In genomic region chr14:94941416-94941815, GRCm38 (mm10) we compare ENCODE assay signal across 19 mouse cellular contexts.
DNase-seq lines count a peak whose midpoint lies in the region; ATAC-seq and TF ChIP-seq lines count a peak whose summit lies in the region.
"Had no signal": no experiment of that assay in that cellular context is flagged by ENCODE, and none has a peak within 500 bp of the region (broad histone marks: within the 10 kb centered on the region; RNA-seq: fewer than 3 reads in every experiment).

No protein-coding gene starts in this region.

- peak; percentile 29 for DNase-seq in adrenal gland, postnatal 14 days
- DNase-seq in adrenal gland, postnatal 4 days (ENCODE audit: low spot score in 2 of 2), result no peak
- peak; percentile 4 to 7 for DNase-seq in frontal cortex, postnatal 36 days (ENCODE audit: low spot score in 2 of 2)
- DNase-seq in limb, embryonic 14.5 days (ENCODE audit: low spot score), result peak; percentile 33
- no peak for DNase-seq in limb, embryonic 10.5 days (ENCODE audit: low spot score)
- DNase-seq in right cerebral cortex, postnatal 10 days (ENCODE audit: low spot score in 2 of 2), result peak; percentile 27 to 43
- DNase-seq: heart, postnatal 14 days; kidney, adult 11 months; retina, postnatal 1 day; thymus, postnatal 4 days had no signal

- 64% methylated on average over 3 of the region's 3 CpGs for WGBS in limb, embryonic 14.5 days
- 92% methylated on average over 3 of the region's 3 CpGs for WGBS in limb, embryonic 10.5 days
- WGBS in forebrain, embryonic 13.5 days, result 77% methylated on average over 3 of the region's 3 CpGs

- H3K27me3 ChIP-seq in limb, embryonic 14.5 days (ENCODE audit: control insufficient read depth, insufficient read depth, low read length), result no peaks in the 10 kb centered on the region
- no peaks in the 10 kb centered on the region for H3K27me3 ChIP-seq in limb, embryonic 10.5 days (ENCODE audit: low read depth, poor library complexity, severe bottlenecking)
- H3K27me3 ChIP-seq in forebrain, embryonic 13.5 days, result no peaks in the 10 kb centered on the region
- H3K27me3 ChIP-seq: limb, embryonic 12.5 days had no signal

- H3K4me2 ChIP-seq in limb, embryonic 14.5 days (replicated peaks; ENCODE audit: low read depth, low read length, severe bottlenecking), result no peak overlapping the region
- no peak overlapping the region for H3K4me2 ChIP-seq in forebrain, embryonic 13.5 days
- H3K4me2 ChIP-seq: heart, embryonic 11.5 days; hindbrain, embryonic 14.5 days; limb, embryonic 12.5 days had no signal

- no peaks in the 10 kb centered on the region for H3K4me1 ChIP-seq in limb, embryonic 14.5 days (ENCODE audit: control insufficient read depth, insufficient read depth, low read length)
- no peaks in the 10 kb centered on the region for H3K4me1 ChIP-seq in limb, embryonic 10.5 days
- H3K4me1 ChIP-seq in forebrain, embryonic 13.5 days, result no peaks in the 10 kb centered on the region
- H3K4me1 ChIP-seq: limb, embryonic 12.5 days had no signal

- no peak overlapping the region for H3K9ac ChIP-seq in limb, embryonic 14.5 days (ENCODE audit: low read depth, low read length, severe bottlenecking)
- H3K9ac ChIP-seq in forebrain, embryonic 13.5 days, result no peak overlapping the region
- H3K9ac ChIP-seq: hindbrain, embryonic 14.5 days; limb, embryonic 12.5 days; liver, embryonic 14.5 days had no signal

- TF ChIP-seq POLR2A in limb, embryonic 14.5 days (IDR thresholded peaks at IDR 0.05; ENCODE audit: borderline replicate concordance, extremely low read depth, insufficient read depth, insufficient read length), result no peak

- no peaks in the 10 kb centered on the region for H3K36me3 ChIP-seq in limb, embryonic 14.5 days (ENCODE audit: control insufficient read depth, insufficient read depth, low read length)
- H3K36me3 ChIP-seq in limb, embryonic 10.5 days, result no peaks in the 10 kb centered on the region
- H3K36me3 ChIP-seq in forebrain, embryonic 13.5 days (ENCODE audit: poor library complexity, severe bottlenecking), result no peaks in the 10 kb centered on the region
- H3K36me3 ChIP-seq: limb, embryonic 12.5 days had no signal

- ATAC-seq in frontal cortex, adult (ENCODE audit: low TSS enrichment), result no peak
- no peak for ATAC-seq in limb, embryonic 14.5 days (ENCODE audit: low FRiP score, low read depth)
- ATAC-seq in forebrain, embryonic 13.5 days, result no peak
- ATAC-seq: lung, postnatal 0 days; midbrain, embryonic 16.5 days had no signal

- H3K4me3 ChIP-seq in limb, embryonic 14.5 days (replicated peaks; ENCODE audit: low read length), result no peak overlapping the region
- H3K4me3 ChIP-seq in limb, embryonic 10.5 days, result no peak overlapping the region
- no peak overlapping the region for H3K4me3 ChIP-seq in forebrain, embryonic 13.5 days
- H3K4me3 ChIP-seq: limb, embryonic 12.5 days had no signal

- H3K27ac ChIP-seq in limb, embryonic 14.5 days (replicated peaks; ENCODE audit: low read depth, low read length), result no peak overlapping the region
- H3K27ac ChIP-seq in limb, embryonic 10.5 days, result no peak overlapping the region
- H3K27ac ChIP-seq in forebrain, embryonic 13.5 days, result no peak overlapping the region
- H3K27ac ChIP-seq: hindbrain, embryonic 14.5 days; limb, embryonic 12.5 days; liver, embryonic 14.5 days; stomach, postnatal 0 days had no signal

- no peaks in the 10 kb centered on the region for H3K9me3 ChIP-seq in limb, embryonic 14.5 days (ENCODE audit: control insufficient read depth, low read length)
- no peaks in the 10 kb centered on the region for H3K9me3 ChIP-seq in limb, embryonic 10.5 days (replicated peaks)
- H3K9me3 ChIP-seq in forebrain, embryonic 13.5 days (replicated peaks), result no peaks in the 10 kb centered on the region
- H3K9me3 ChIP-seq: limb, embryonic 12.5 days had no signal

Comparison
In these comparisons a context has a peak if more than half of its experiments do, and no peak if none do; other contexts are left out.
1. DNase-seq: peak in adrenal gland, postnatal 14 days (single experiment), frontal cortex, postnatal 36 days (2 of 2), limb, embryonic 14.5 days (single experiment) and right cerebral cortex, postnatal 10 days (2 of 2); none in adrenal gland, postnatal 4 days (0 of 2) and limb, embryonic 10.5 days (single experiment).